Mouse (Mus musculus): ENCODE measurements around the gene Apoa5. TPM values are rescaled to one million over a fixed set of nuclear protein-coding genes. Genes with fewer than 3 reads are reported as not detected.
A peak's percentile ranks its signal among the peaks of the same experiment; 100 is the strongest.
"Not testable (repeated sequence)": the region's sequence is repeated elsewhere in the genome, so short reads cannot be mapped to it uniquely, and the experiment has no call there.

The Apoa5 gene
- polyA plus RNA-seq, 1 experiment from 2014 or later, result not detected

GRCm38 (mm10) chr9:46316909-46317308, 48.5 kb downstream of the Apoa5 start:
- peaks cover 29% of the 10 kb centered on the region for H3K4me1 ChIP-seq (replicated peaks)
- H3K27me3 ChIP-seq, result no peaks in the 10 kb centered on the region; the same call in 1 of the 2 replicates
- H3K4me2 ChIP-seq (replicated peaks), result no peak overlapping the region
- ATAC-seq, result peak; percentile 59
- 54% methylated on average over 8 of the region's 8 CpGs for WGBS
- no peak overlapping the region for H3K4me3 ChIP-seq (replicated peaks)
- H3K36me3 ChIP-seq, result no peaks in the 10 kb centered on the region
- H3K9me3 ChIP-seq, result peaks cover 5% of the 10 kb centered on the region
- no peak overlapping the region for H3K9ac ChIP-seq (replicated peaks)
- H3K27ac ChIP-seq, result peak overlapping the region; percentile 45; the same call in 1 of the 2 replicates

- 94% methylated on average over 3 of the region's 3 CpGs for WGBS
- no peak overlapping the region for H3K4me2 ChIP-seq (replicated peaks)
- peaks cover 29% of the 10 kb centered on the region for H3K4me1 ChIP-seq (replicated peaks)
- H3K36me3 ChIP-seq, result no peaks in the 10 kb centered on the region
- H3K4me3 ChIP-seq (replicated peaks), result no peak overlapping the region
- no peak overlapping the region for H3K9ac ChIP-seq (replicated peaks)
- H3K9me3 ChIP-seq, result peaks cover 5% of the 10 kb centered on the region
- ATAC-seq, result no peak
- no peak overlapping the region for H3K27ac ChIP-seq
- H3K27me3 ChIP-seq, result no peaks in the 10 kb centered on the region; the same call in 1 of the 2 replicates
Measured at GRCm38 (mm10) chr9:46317957-46318356, 49.5 kb downstream of the Apoa5 start.

- ATAC-seq, result not testable (repeated sequence)
- whole genome bisulfite sequencing, result 86% methylated on average over 6 of the region's 6 CpGs
Measured at GRCm38 (mm10) chr9:46319886-46320285, 51.5 kb downstream of the Apoa5 start, which contains the start of gene 4931429L15Rik. 4931429L15Rik (minus strand) TSS chr9:46319986.

GRCm38 (mm10) chr9:46320461-46320860, 52.0 kb downstream of the Apoa5 start:
- Histone ChIP-seq H3K27ac (no peak overlapping the region), H3K27me3 (no peaks in the 10 kb centered on the region)
- 92% methylated on average over 2 of the region's 2 CpGs for whole genome bisulfite sequencing

More at GRCm38 (mm10) chr9:46319886-46320285, 51.5 kb downstream of the Apoa5 start, which contains the start of gene 4931429L15Rik:
- H3K36me3 ChIP-seq; H3K4me2 ChIP-seq (replicated peaks); H3K9ac ChIP-seq (replicated peaks); H3K27me3 ChIP-seq; H3K4me3 ChIP-seq (replicated peaks); H3K9me3 ChIP-seq; H3K27ac ChIP-seq: not testable (repeated sequence)
- H3K4me1 ChIP-seq (replicated peaks), result peaks cover 23% of the 10 kb centered on the region

More at GRCm38 (mm10) chr9:46320461-46320860, 52.0 kb downstream of the Apoa5 start:
- H3K4me3 ChIP-seq (replicated peaks), result no peak overlapping the region
- no peak for ATAC-seq
- H3K9ac ChIP-seq (replicated peaks), result no peak overlapping the region
- no peak overlapping the region for H3K4me2 ChIP-seq (replicated peaks)
- H3K9me3 ChIP-seq, result peaks cover 5% of the 10 kb centered on the region
- peaks cover 18% of the 10 kb centered on the region for H3K4me1 ChIP-seq (replicated peaks)
- H3K36me3 ChIP-seq, result no peaks in the 10 kb centered on the region

Other genes starting within 250 kb of the Apoa5 start
- gene Apoa1, start 40.1 kb upstream of the Apoa5 start, polyA plus RNA-seq (2015; fragmentation: Nextera tagmentation; extraction: Ambion mirVana), result 2.9 and 3.3 TPM in 2 replicates
- gene Apoc3, start 33.0 kb upstream of the Apoa5 start, polyA plus RNA-seq (2015; fragmentation: Nextera tagmentation; extraction: Ambion mirVana), result not detected in 2 replicates
- 0.08 and 0.57 TPM in 2 replicates for gene Apoa4, start 27.9 kb upstream of the Apoa5 start, polyA plus RNA-seq (2015; fragmentation: Nextera tagmentation; extraction: Ambion mirVana)
- gene Zpr1, start 4.4 kb downstream of the Apoa5 start, polyA plus RNA-seq (2015; fragmentation: Nextera tagmentation; extraction: Ambion mirVana), result 54.5 and 61.0 TPM in 2 replicates
- 19.8 and 20.7 TPM in 2 replicates for gene Bud13, start 14.4 kb downstream of the Apoa5 start, polyA plus RNA-seq (2015; fragmentation: Nextera tagmentation; extraction: Ambion mirVana)
- 0.13 TPM in 1 of 2 replicates, not detected in the other for gene 4931429L15Rik, start 51.4 kb downstream of the Apoa5 start, polyA plus RNA-seq (2015; fragmentation: Nextera tagmentation; extraction: Ambion mirVana)

Measured in midbrain, embryonic 13.5 days (tissue).